ENCODE assay signal across 16 mouse cellular contexts in the genomic region with DNA sequence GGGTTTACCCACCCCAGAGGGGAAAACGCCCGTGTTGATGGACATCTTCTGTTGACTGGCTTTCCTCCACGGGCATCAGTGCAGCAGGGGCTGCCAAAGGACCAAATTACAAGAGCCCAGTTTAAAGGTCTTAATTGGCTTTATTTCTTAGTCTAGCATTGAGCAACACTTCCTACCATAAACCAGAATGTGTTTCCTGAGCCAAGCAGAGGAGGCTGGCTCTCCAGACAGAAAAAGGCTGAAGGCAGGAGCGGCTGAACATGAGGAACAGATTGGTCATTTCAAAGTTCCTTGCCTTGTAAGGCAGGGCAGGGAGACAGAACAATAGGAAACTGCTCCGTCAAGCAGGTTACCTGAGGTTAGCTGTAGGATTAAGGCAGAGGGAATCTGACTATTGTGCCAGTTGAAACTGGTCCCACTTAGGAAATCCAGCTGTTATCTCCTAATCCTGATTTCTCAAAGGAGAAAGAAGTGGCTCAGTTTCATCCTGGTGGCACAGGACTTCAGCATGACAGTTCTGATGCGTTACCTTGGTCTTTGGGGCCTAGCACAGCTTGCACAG.
DNase-seq lines count a peak whose midpoint lies in the region; ATAC-seq and TF ChIP-seq lines count a peak whose summit lies in the region.
"Had no signal": no experiment of that assay in that cellular context is flagged by ENCODE, and none has a peak within 500 bp of the region (broad histone marks: within the 10 kb centered on the region; RNA-seq: fewer than 3 reads in every experiment).

No protein-coding gene starts in this region.

- H3K4me1 ChIP-seq in lung, embryonic 16.5 days (replicated peaks; ENCODE audit: control insufficient read depth, insufficient read depth, low read length): no peaks in the 10 kb centered on the region
- no peaks in the 10 kb centered on the region for H3K4me1 ChIP-seq in intestine, embryonic 15.5 days (replicated peaks)

- no peak overlapping the region for H3K9ac ChIP-seq in lung, embryonic 16.5 days (ENCODE audit: low read length)
- H3K9ac ChIP-seq in intestine, embryonic 15.5 days: no peak overlapping the region
- H3K9ac ChIP-seq: forebrain, embryonic 12.5 days; heart, embryonic 13.5 days; hindbrain, embryonic 13.5 days; liver, embryonic 12.5 days; neural tube, embryonic 12.5 days had no signal

- intact Hi-C loops in gastrocnemius, adult 2 months (cut with DNase I): no loop called here

- ATAC-seq in lung, embryonic 16.5 days (ENCODE audit: low read depth): peak; percentile 57; the same call in 1 of the 2 replicates
- ATAC-seq in intestine, embryonic 15.5 days: no peak
- ATAC-seq: intestine, postnatal 0 days; liver, embryonic 12.5 days had no signal

- DNase-seq in gastrocnemius, adult 2 months: peak; percentile 22
- DNase-seq in gastrocnemius, postnatal 4 days (ENCODE audit: low spot score in 2 of 2): no peak
- peak; percentile 17 to 38 for DNase-seq in urinary bladder, postnatal 36 days (ENCODE audit: low spot score in 2 of 2)
- DNase-seq in urinary bladder, adult 2 months (ENCODE audit: low spot score): no peak
- no peak for DNase-seq in adrenal gland, adult 2 months
- no peak for DNase-seq in kidney, postnatal 14 days
- DNase-seq: cerebellum, adult 11-12 months; kidney, postnatal 4 days had no signal

- WGBS in lung, embryonic 16.5 days: 58% methylated on average over 6 of the region's 6 CpGs
- WGBS in intestine, embryonic 15.5 days: 78% methylated on average over 6 of the region's 6 CpGs

- no peak overlapping the region for H3K4me3 ChIP-seq in gastrocnemius, adult 2 months
- no peak overlapping the region for H3K4me3 ChIP-seq in lung, embryonic 16.5 days (ENCODE audit: low read length)
- no peak overlapping the region for H3K4me3 ChIP-seq in intestine, embryonic 15.5 days (replicated peaks)
- H3K4me3 ChIP-seq: forebrain, embryonic 12.5 days; heart, embryonic 13.5 days; hindbrain, embryonic 13.5 days; liver, embryonic 12.5 days; neural tube, embryonic 12.5 days had no signal

- H3K27ac ChIP-seq in gastrocnemius, adult 2 months: 0 out of 2 replicates have a peak overlapping the region, but pooled peaks have one; percentile 13
- H3K27ac ChIP-seq in lung, embryonic 16.5 days (ENCODE audit: low read length): no peak overlapping the region
- no peak overlapping the region for H3K27ac ChIP-seq in intestine, embryonic 15.5 days
- H3K27ac ChIP-seq: forebrain, embryonic 12.5 days; heart, embryonic 13.5 days; hindbrain, embryonic 13.5 days; liver, embryonic 12.5 days; neural tube, embryonic 12.5 days had no signal

- no peaks in the 10 kb centered on the region for H3K9me3 ChIP-seq in lung, embryonic 16.5 days (ENCODE audit: control insufficient read depth, low read length)
- H3K9me3 ChIP-seq in intestine, embryonic 15.5 days: no peaks in the 10 kb centered on the region
- H3K9me3 ChIP-seq: forebrain, embryonic 12.5 days; heart, embryonic 13.5 days; hindbrain, embryonic 13.5 days; liver, embryonic 12.5 days; neural tube, embryonic 12.5 days had no signal

- H3K36me3 ChIP-seq in lung, embryonic 16.5 days (ENCODE audit: control insufficient read depth, insufficient read depth, low read length): no peaks in the 10 kb centered on the region
- H3K36me3 ChIP-seq in intestine, embryonic 15.5 days: no peaks in the 10 kb centered on the region
- H3K36me3 ChIP-seq: forebrain, embryonic 12.5 days; heart, embryonic 13.5 days; hindbrain, embryonic 13.5 days; liver, embryonic 12.5 days; neural tube, embryonic 12.5 days had no signal

- no peaks in the 10 kb centered on the region for H3K27me3 ChIP-seq in lung, embryonic 16.5 days (ENCODE audit: control insufficient read depth, insufficient read depth, low read depth, low read length)
- no peaks in the 10 kb centered on the region for H3K27me3 ChIP-seq in intestine, embryonic 15.5 days (replicated peaks)
- H3K27me3 ChIP-seq: hindbrain, embryonic 13.5 days; liver, embryonic 12.5 days; neural tube, embryonic 12.5 days had no signal

- no peak overlapping the region for H3K4me2 ChIP-seq in lung, embryonic 16.5 days (ENCODE audit: low read depth, low read length)
- H3K4me2 ChIP-seq in intestine, embryonic 15.5 days (replicated peaks): no peak overlapping the region
- H3K4me2 ChIP-seq: forebrain, embryonic 12.5 days; heart, embryonic 13.5 days; hindbrain, embryonic 13.5 days; liver, embryonic 12.5 days; neural tube, embryonic 12.5 days had no signal

- no peak for TF ChIP-seq CTCF in gastrocnemius, adult 2 months (IDR thresholded peaks at IDR 0.05)

Comparison
In these comparisons a context has a peak if more than half of its experiments do, and no peak if none do; other contexts are left out.
1. DNase-seq: peak in gastrocnemius, adult 2 months (single experiment) and urinary bladder, postnatal 36 days (2 of 2); none in gastrocnemius, postnatal 4 days (0 of 2), urinary bladder, adult 2 months (single experiment), adrenal gland, adult 2 months (single experiment) and kidney, postnatal 14 days (single experiment).